Mouse (Mus musculus): ENCODE measurements around the gene Lmbr1l. TPM values are rescaled to one million over a fixed set of nuclear protein-coding genes. Genes with fewer than 3 reads are reported as not detected.

The Lmbr1l gene
- polyA plus RNA-seq, 1 experiment from 2014 or later = 22.3 TPM

DNA sequence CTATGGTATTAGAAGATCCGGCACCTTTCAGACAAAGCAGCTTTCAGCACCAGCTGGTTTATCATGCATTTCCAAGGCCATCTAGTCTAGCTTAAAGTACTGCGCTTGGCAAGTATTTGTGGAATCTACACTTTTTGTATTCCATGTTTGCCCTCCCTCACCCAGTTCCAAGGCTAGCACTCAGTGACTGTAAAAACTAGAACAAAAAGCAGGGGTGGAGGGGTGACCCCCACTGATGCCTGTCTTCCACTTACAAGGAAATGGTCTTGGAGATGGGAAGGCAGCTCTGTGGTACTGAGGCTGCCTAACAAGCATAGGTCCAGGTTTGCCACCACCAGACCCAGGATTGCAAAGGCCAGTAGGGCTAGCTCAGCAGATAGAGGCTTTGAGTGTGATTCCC is 15.4 kb downstream of the Lmbr1l start:
- peaks cover 31% of the 10 kb centered on the region for H3K27me3 ChIP-seq (ENCODE audit: insufficient read depth, poor library complexity, severe bottlenecking)
- no peak overlapping the region for H3K27ac ChIP-seq
- H3K9me3 ChIP-seq = no peaks in the 10 kb centered on the region
- peaks cover 53% of the 10 kb centered on the region for H3K36me3 ChIP-seq
- peaks cover 18% of the 10 kb centered on the region for H3K4me1 ChIP-seq (replicated peaks)
- WGBS = 94% methylated on average over 2 of the region's 2 CpGs
- H3K4me3 ChIP-seq = no peak overlapping the region
- DNase-seq (ENCODE audit: low spot score) = no peak

DNA sequence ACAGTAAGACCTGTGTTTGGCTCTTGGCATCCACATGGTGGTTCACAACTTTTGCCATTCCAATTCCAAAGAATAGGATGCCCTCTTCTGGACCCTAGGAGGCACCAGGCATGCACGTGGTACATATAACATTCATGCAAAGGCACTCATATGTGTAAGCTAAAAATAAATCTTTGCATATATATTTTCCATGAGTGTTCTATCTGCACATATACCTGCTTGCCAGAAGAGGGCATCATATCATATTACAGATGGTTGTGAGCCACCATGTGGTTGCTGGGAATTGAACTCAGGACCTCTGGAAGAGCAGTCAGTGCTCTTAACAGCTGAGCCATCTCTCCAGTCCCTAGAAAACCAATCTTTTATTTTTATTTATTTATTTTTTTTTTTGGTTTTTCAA is 16.5 kb downstream of the Lmbr1l start:
- no peaks in the 10 kb centered on the region for H3K9me3 ChIP-seq
- WGBS = 80% methylated on average over 1 of the region's 1 CpGs
- no peak overlapping the region for H3K27ac ChIP-seq
- peaks cover 43% of the 10 kb centered on the region for H3K36me3 ChIP-seq
- peaks cover 42% of the 10 kb centered on the region for H3K27me3 ChIP-seq (ENCODE audit: insufficient read depth, poor library complexity, severe bottlenecking)
- no peak overlapping the region for H3K4me3 ChIP-seq
- no peak for DNase-seq (ENCODE audit: low spot score)
- H3K4me1 ChIP-seq (replicated peaks) = peaks cover 27% of the 10 kb centered on the region

DNA sequence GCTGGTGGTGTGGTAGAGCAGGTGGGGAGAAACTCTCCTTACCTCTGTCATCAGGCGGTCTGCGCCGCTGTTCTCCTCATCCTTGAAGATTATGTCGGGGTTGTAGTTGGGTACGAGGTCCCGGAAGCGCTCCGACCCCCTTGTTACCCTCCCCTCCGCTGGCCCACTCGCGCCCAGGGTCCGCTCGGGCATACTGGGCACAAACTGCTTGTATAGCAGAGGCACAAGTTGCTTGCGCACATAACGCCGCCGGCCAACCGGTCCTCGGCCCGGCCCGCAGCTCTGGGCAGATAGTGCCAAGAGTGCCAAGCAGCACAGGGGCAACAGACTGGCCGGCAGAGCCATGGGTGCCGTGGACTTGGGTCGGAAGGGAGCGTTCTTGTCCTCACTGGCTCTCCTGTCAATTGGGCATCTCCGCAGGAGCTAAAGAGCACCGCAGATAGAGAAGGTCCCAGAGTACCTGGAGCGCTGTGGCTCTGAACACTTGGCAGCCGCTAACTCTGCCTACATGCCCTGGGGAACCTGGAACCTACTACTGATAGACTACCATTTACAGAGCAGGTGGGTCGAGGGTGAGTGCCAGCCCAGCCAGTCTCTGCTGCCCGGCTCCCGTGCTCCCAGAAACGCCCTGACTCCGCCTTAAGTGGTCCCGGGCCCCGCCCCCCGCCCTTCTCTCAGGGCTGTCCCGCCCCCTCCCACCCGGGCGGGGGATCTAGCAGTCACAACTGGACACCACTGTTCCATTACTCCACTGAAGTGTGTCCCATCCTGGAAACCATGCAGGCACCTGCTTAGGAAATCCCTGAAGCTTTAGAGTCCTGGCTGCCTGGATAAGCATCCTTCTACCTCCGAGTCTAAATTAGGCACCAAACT is 19.9 kb downstream of the Lmbr1l start, which contains the start of gene Dhh:
Gene Dhh (minus strand): TSS at position 613 of the 873 bp plus-strand sequence.
- WGBS = under 1% methylated on average over 41 of the region's 41 CpGs
- H3K27me3 ChIP-seq (ENCODE audit: insufficient read depth, poor library complexity, severe bottlenecking) = peaks cover 76% of the 10 kb centered on the region
- H3K9me3 ChIP-seq = no peaks in the 10 kb centered on the region
- H3K27ac ChIP-seq = no peak within 1 kb of the TSS
- peak within 1 kb of the TSS; percentile 44 for H3K4me3 ChIP-seq
- peak; percentile 44 for DNase-seq (ENCODE audit: low spot score)
- H3K4me1 ChIP-seq (replicated peaks) = peaks cover 54% of the 10 kb centered on the region
- H3K36me3 ChIP-seq = peaks cover 11% of the 10 kb centered on the region

DNA sequence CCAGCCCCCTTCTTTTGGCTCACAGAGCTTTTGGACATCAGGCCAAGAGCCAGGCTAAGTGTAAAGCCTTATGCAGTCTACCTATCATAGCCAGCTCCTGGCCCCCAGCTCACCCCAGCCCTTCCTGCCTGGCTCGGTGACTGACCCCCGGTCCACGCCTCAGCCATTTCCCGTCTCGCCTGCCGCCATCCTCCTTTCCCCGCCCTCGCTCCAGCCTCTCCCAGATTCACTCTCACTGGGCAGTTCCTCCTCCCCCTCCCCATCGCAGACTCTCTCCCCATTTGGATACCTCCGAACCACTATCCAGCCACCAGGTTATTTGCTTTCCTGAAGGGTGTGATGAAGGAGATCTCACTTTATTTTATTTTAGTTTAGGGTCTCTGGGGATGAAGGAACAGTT is 20.5 kb downstream of the Lmbr1l start:
- 1% methylated on average over 10 of the region's 10 CpGs for WGBS
- Histone ChIP-seq H3K27ac (no peak overlapping the region), H3K9me3 (no peaks in the 10 kb centered on the region), H3K27me3 (ENCODE audit: insufficient read depth, poor library complexity, severe bottlenecking) (peaks cover 82% of the 10 kb centered on the region), H3K4me1 (replicated peaks) (peaks cover 55% of the 10 kb centered on the region), H3K36me3 (peaks cover 5% of the 10 kb centered on the region; the same call in 1 of the 2 replicates), H3K4me3 (peak overlapping the region; percentile 44)
- DNase-seq (ENCODE audit: low spot score) = peak; percentile 17

DNA sequence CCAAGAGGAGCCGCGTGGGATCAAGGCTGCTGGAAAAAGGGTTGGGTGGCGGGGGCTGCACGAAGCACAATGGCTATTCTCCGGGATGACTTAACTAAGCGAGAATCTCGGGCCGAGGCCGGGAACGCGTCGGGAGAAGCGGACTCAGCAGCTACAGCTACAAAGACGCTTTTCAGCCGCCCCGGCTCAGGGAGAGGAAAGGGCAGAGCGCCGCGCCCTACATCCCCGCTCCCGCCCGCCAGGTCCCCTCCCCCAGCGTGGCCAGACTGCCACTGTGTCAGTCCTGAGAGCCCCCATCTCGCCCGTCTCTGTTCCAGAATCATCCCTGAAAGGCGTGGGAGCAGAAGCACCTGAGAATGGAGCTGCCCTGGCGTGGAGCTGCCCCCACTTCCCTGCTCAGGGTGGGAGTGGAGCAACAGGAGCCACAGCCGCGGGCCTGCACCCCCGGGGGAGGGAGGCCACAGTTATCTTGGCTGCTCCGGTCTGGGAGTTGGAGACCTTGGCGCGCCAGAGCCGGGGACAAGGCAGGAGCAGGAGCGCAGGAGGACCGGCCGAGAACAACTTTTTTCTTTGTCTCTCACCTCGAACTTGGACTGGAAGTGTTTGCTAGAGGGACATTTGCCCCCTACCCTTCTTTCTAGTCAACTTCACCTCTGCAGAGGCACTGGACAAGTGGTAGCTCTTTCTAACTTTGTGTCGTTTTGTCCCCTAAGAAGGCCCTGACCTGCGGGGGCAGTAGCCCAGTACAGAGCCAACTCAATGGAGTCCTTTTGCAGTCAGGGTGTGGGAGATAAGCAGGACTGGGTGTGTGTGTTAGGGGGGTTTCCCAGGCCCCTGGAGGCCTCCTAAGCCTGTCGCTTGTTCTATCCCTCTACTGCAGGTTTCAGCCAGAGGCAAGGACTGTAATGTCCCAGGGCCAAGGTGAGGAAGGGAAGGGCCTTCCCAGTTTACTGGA is 22.1 kb downstream of the Lmbr1l start:
- peak overlapping the region; percentile 86 for H3K27ac ChIP-seq
- DNase-seq (ENCODE audit: low spot score) = peak; percentile 78
- no peaks in the 10 kb centered on the region for H3K36me3 ChIP-seq
- WGBS = under 1% methylated on average over 41 of the region's 41 CpGs
- peaks cover 59% of the 10 kb centered on the region for H3K4me1 ChIP-seq (replicated peaks)
- peaks cover 98% of the 10 kb centered on the region for H3K27me3 ChIP-seq (ENCODE audit: insufficient read depth, poor library complexity, severe bottlenecking)
- no peaks in the 10 kb centered on the region for H3K9me3 ChIP-seq
- H3K4me3 ChIP-seq = peak overlapping the region; percentile 58

DNA sequence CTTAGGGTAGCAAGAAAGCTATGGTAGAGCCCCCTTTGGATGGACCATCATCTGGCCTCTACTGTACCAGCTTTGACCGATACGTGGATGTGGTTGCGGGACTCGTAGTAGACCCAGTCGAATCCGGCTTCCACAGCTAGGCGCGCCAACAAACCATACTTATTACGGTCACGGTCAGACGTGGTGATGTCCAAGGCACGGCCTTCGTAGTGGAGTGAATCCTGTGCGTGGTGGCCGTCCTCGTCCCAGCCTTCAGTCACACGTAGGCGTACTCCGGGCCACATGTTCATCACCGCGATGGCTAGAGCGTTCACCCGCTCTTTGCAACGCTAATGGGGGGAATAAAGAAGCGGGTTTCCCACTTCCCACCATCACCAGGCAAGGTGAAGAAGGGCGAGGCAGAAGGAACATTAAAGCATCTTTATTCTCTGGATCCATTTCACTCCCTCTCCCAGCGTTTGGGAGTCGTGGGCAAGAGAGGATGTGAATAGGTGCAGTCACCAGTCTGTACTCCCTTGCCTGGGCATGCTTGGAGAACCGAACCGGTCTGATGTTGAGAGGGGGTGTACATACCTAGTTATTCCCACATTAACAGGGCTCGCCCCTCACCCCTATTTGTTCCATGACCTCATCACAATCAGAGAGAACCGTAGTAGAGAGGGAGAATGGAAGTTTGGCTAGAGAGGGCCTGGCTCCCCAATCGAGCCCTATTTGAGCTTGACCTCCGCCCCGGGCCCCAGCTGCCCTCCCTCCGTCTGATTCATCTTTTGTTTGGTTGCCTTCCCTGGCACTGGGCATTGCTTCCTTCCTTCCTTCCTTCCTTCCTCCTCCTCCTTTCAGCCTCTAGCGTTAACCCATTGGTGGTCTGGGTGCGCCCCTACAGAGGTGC is 23.0 kb downstream of the Lmbr1l start:
- peaks cover 59% of the 10 kb centered on the region for H3K4me1 ChIP-seq (replicated peaks)
- peak overlapping the region; percentile 86 for H3K27ac ChIP-seq
- peak overlapping the region; percentile 58 for H3K4me3 ChIP-seq
- no peaks in the 10 kb centered on the region for H3K9me3 ChIP-seq
- DNase-seq (ENCODE audit: low spot score) = peak; percentile 49
- 2% methylated on average over 38 of the region's 38 CpGs for WGBS
- no peaks in the 10 kb centered on the region for H3K36me3 ChIP-seq
- H3K27me3 ChIP-seq (ENCODE audit: insufficient read depth, poor library complexity, severe bottlenecking) = peaks cover 97% of the 10 kb centered on the region

DNA sequence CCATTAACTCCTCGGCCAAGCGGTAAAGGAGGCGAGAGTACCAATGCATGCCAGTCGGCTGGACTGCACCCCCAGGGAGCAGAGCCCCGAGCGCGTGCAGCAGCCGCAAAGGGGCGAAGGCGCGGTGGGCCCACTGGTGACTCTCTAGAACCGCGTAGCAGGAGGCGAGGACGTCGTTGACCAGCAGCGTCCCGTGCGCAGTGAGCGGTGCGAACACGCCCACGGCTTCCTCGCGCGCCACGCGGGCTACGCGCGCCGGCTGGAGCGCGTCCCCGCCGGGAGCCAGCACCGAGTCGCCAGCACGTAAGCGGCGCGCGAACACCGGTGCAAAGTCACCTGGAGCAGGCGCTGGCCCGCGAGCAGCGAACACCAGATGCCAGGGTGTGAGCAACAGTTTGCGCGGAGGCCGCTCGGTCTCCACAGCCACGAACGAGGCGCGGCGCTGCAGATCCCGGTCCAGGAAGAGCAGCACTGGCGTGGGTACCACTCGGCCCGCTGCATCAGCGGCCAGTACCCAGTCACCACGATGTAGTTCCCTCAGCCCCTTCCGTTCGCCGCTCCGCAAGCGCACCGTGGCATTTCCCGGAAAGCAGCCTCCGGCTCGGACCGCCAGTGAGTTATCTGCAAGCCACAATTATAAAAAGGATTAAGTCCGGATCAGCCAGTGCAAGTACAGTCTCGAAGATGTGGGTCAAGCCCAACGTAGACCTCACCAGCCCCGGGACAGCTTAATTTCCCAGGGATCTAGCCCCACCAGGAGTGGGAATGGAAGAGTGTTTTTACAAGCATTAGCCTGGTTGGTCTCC is 23.9 kb downstream of the Lmbr1l start, which contains the start of gene Rhebl1:
Gene Rhebl1 (minus strand): TSS at position 601 of the 806 bp plus-strand sequence.
- Histone ChIP-seq H3K4me1 (replicated peaks) (peaks cover 59% of the 10 kb centered on the region), H3K4me3 (peak within 1 kb of the TSS; percentile 58), H3K9me3 (no peaks in the 10 kb centered on the region), H3K36me3 (no peaks in the 10 kb centered on the region), H3K27ac (peak within 1 kb of the TSS; percentile 86), H3K27me3 (ENCODE audit: insufficient read depth, poor library complexity, severe bottlenecking) (peaks cover 88% of the 10 kb centered on the region)
- DNase-seq (ENCODE audit: low spot score) = peak; percentile 60
- under 1% methylated on average over 77 of the region's 77 CpGs for WGBS

DNA sequence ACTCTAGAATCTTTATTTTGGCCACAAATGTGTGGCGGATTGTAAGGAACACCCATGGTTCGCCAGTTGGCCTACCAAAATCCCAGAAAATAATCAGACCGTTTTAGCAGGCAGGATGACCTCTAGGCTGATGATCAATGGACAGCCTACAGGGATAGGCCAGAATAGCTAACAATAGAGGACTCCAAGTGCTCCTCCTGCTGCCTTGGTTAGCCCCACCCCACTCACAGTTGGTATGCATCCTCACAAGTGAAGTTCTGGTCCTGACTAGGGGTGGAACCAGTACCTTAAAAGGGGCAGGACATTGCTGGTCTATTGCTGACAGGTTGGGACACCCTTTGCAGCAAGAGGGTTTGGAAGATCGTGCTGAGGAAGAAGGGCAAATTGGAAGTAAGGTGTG is 25.0 kb downstream of the Lmbr1l start:
- H3K4me3 ChIP-seq = no peak overlapping the region; the same call in 1 of the 2 replicates
- no peaks in the 10 kb centered on the region for H3K36me3 ChIP-seq
- no peaks in the 10 kb centered on the region for H3K9me3 ChIP-seq
- peaks cover 53% of the 10 kb centered on the region for H3K4me1 ChIP-seq (replicated peaks)
- peak; percentile 8 for DNase-seq (ENCODE audit: low spot score)
- H3K27me3 ChIP-seq (ENCODE audit: insufficient read depth, poor library complexity, severe bottlenecking) = peaks cover 85% of the 10 kb centered on the region
- H3K27ac ChIP-seq = no peak overlapping the region
- 38% methylated on average over 4 of the region's 4 CpGs for WGBS

DNA sequence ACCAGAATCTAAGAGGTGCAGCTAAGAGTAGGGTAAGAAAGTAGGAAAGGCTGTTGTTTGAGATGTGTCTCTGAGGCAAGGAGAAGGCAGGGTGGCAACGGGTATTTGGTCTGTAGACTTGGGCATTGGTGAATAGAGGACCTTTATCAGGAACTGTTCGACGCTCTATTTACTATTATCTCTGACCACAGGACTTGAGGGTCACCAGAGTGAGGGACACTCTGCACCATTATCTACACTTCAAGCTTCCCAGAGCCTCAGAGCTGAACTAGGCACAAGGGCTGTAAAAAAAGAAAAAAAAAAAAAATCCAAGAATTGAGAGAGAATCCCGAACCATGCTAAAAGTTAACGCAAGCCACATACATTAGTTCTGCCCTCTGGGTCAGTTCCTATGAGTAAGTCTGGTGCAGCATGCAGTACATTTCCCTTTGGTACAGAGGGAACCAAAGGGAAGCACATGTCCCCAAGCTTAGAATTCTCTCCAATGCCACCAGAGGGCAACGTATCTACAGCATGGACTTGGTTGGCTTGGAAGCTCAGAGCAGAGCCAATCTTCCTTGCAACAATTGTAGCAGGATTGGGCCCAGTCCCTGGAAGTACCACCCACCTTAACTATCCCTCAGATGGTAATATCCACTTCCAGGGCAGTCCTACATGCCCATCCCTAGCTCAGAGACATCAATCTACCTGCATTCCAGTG is 26.0 kb downstream of the Lmbr1l start:
- Histone ChIP-seq H3K27ac (no peak overlapping the region), H3K9me3 (no peaks in the 10 kb centered on the region), H3K36me3 (no peaks in the 10 kb centered on the region), H3K4me1 (replicated peaks) (peaks cover 44% of the 10 kb centered on the region), H3K27me3 (ENCODE audit: insufficient read depth, poor library complexity, severe bottlenecking) (peaks cover 75% of the 10 kb centered on the region), H3K4me3 (no peak overlapping the region)
- DNase-seq (ENCODE audit: low spot score) = peak; percentile 58
- WGBS = 45% methylated on average over 6 of the region's 6 CpGs

DNA sequence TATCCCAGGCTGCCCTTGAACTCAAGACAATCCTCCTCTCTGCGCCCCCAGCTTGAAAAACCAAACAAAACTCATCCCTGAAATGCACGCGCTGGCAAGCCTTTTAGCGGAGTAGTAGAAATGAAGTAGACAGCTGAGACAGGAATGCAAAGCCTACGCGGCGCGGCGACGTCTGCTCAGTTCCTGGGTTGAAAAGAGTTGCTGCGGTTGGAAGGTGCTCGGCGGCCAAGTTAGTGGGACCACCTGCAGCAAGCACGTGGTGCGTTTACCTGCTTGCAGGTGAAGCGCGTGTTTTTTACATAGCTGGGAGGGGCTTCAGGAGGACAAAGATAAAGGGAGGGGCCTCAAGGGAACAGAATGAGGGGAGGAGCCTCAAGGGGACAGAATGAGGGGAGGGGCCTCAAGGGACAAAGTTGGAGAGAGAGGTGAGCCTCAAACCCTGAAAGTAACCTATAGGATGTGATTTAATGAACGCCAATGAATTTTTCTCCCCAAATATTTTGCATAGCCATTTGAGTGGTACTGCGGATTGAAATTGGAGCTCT is 26.8 kb downstream of the Lmbr1l start:
- Histone ChIP-seq H3K36me3 (no peaks in the 10 kb centered on the region), H3K9me3 (no peaks in the 10 kb centered on the region), H3K4me3 (peak overlapping the region; percentile 32), H3K4me1 (replicated peaks) (peaks cover 37% of the 10 kb centered on the region), H3K27me3 (ENCODE audit: insufficient read depth, poor library complexity, severe bottlenecking) (peaks cover 67% of the 10 kb centered on the region), H3K27ac (no peak overlapping the region)
- WGBS = 12% methylated on average over 19 of the region's 19 CpGs
- peak; percentile 14 for DNase-seq (ENCODE audit: low spot score)

DNA sequence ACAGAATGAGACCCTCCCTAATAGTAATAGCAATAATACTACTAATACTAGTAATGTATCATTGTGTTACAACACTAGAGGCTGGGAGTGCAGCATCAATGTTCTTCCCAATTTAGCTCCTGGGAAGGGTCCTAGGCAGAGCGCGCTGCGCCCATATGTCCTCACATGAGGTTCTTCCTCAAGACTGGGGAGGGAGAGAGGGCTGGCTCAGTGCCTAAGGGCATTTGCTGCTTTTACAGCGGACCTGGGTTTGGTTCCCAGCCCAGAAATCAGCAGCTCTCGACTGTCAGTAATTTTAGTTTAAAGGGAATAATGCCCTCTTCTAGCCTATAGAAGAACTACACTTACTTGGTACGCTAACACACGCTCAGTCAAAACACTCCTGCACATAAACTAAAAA is 30.5 kb downstream of the Lmbr1l start:
- H3K27ac ChIP-seq = no peak overlapping the region
- H3K9me3 ChIP-seq = no peaks in the 10 kb centered on the region
- peaks cover 4% of the 10 kb centered on the region for H3K4me1 ChIP-seq (replicated peaks)
- H3K4me3 ChIP-seq = no peak overlapping the region
- H3K36me3 ChIP-seq = no peaks in the 10 kb centered on the region
- H3K27me3 ChIP-seq (ENCODE audit: insufficient read depth, poor library complexity, severe bottlenecking) = peaks cover 29% of the 10 kb centered on the region
- no peak for DNase-seq (ENCODE audit: low spot score)
- WGBS = 85% methylated on average over 7 of the region's 7 CpGs
